Mouse (Mus musculus) telencephalon, adult 2 months (tissue): ENCODE data around the gene Sh3gl1.

Source experiments
- DNase-seq: peaks from one replicate; pipeline ENCODE4 v3.0.0-alpha.2; 2011; ENCODE audit warnings: low read depth, low spot score

The Sh3gl1 gene

DNA sequence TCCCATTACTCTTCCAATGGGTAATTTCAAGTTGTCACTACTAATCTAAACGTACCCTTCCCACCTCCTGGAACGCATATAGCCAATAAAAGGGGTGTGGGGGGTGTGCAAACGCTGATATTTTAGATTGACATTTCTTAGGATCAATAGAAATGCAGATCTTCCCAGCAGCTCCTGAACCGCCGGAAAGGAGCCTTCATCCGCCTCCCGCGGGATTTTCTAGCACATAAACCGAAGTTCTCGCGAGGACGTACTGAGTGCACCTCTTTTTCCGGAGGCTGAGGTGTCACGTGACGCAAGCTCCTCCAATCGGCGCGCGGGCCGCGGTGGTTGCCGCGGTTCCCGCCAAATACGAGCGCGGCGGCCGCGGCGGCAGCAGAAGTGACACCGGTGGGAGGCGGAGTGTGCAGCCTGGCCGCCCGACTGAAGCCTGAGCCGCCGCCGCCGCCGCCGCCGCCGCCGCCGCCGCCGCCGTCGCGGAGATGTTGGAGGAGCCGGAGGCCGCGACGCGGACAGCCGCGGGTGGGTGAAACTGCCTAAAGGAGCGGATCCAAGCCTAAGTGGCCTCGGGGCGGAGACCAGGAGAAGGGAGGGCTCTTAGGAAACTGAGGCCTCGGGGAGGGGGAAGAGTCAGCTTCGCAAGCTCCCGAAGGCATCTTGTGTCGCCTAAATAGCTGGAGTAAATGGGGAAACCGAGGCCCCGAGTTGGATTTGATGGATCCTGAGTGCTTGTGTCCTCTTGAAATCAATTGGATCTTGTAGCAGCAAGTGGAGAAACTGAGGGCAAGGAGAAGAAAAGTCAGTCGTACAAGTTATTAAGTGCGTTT lies 3.8 kb upstream of the Sh3gl1 start, which contains the start of gene Chaf1a:
Chaf1a (plus strand) TSS at position 410 of the 827 bp plus-strand sequence.
- DNase-seq = peak; percentile 97

DNA sequence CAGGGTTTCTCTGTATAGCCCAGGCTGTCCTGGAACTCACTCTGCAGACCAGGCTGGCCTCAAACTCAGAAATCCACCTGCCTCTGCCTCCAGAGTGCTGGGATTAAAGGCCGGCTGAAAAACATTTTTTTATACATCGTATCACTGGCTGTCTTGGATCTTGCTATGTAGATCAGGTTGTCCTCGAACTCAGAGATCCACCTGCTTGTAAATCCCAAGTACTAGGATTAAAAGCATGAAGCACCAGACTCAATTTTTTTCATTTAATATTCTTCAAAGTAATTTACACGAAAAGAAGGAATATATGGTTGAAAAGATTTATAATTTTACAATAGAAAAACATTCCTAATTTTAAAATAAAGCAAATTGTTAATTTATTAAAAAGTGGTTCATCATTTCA lies 2.9 kb upstream of the Sh3gl1 start:
- DNase-seq = no peak

DNA sequence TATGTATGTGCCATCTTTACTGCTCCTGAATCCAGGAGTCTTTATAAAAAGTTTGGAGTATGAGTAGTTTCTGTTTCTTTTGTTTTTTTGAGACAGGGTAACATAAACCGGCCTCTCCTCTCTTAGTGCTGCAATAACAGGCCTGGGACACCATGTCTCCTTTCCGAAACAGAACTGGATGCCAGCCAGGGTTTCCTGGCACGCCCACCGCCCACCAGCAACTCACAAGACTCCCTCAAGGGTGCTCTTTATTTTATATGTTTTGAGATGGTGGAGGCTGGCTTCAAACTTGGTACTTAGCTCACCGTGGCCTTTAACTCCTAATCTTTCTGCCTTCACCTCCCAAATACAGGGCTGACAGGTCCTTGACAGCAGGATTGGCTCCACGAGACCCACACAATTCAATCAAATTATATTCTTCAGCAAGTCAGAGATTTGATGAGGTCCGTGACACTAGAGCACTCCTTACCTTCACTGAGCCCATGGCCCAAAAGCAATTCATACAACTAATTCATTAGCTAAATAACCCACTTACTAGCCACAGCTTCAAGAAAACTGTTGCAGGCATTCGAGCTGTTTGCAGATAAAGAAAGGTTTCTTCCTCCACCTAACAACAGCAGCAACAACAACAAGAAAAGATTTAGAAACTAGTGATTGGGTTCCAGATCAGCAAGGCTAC lies 2.3 kb upstream of the Sh3gl1 start:
- DNase-seq = no peak

- DNase-seq = no peak
Observed at GRCm38 (mm10) chr17:56036901-56037287, 459 bp upstream of the Sh3gl1 start.

GRCm38 (mm10) chr17:56035216-56035615 lies 1.2 kb downstream of the Sh3gl1 start:
- no peak for DNase-seq

DNA sequence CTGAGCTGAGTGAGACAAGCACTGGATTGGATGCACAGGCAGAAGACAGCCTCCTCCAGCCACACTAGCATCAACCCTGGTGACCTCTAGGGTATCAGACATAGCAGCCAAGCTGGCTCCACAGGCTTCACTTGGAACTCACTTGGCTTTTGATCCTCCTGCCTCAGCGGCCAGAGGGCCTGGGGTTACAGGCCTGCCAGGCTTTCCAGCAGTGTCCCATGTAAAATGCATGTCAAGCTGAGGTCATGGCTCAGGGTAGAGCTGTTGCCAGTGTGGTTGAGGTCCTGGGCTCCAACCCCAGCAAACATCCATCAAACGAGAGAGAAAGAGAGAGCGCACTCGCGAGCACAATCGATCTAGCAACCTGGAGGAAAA lies 1.7 kb downstream of the Sh3gl1 start:
- no peak for DNase-seq

DNA sequence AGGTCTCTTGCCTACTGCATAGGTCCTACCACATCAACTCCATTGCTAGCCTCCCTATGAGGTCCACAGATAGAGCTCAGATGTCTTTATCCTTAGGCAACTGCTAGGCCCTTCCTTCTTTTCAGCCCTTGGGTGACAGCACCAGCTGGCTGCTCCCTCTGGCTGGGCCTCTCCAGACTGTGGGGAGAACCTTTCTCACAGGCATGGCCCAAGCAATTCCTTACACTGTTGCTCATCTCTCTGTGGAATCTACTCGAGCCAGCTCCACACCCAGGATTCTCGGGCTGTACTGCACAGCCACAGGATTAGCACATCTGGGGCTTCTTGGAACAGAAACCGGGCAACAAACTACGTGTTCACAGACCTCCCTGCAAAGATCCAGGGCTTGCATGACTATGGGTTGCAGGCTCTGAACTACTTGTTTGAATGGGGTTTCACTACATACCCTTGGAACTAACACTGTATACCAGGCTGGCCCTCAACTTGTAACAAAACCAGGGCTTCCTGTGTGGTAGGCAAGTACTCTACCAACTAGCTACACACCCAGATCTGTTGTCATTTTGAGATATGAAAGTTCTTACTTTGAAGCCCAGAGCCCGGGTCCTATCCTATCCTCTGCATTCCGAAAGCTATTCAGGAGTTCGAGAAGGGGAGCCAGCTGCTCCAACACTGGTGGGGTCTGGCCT lies 2.3 kb downstream of the Sh3gl1 start:
- DNase-seq = no peak

DNA sequence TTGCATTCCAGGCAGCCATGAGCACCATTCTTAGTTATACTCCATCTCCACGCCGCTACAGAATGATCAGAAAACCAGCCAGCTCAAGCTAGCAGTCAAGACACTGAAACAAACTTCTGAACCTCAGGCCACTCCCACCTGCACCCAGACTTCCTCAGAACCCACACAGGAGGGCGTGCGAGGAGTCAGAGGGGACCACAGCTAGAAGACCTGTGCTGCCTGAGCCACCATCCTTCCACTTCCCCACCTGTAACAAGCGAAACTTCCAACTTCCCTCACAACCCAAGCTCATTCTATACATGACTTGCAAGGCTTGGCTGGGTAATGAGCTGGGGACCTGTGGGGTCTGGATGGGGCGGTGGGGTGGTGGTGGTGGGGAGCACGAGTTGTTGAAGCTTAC lies 3.6 kb downstream of the Sh3gl1 start:
- DNase-seq = no peak

DNA sequence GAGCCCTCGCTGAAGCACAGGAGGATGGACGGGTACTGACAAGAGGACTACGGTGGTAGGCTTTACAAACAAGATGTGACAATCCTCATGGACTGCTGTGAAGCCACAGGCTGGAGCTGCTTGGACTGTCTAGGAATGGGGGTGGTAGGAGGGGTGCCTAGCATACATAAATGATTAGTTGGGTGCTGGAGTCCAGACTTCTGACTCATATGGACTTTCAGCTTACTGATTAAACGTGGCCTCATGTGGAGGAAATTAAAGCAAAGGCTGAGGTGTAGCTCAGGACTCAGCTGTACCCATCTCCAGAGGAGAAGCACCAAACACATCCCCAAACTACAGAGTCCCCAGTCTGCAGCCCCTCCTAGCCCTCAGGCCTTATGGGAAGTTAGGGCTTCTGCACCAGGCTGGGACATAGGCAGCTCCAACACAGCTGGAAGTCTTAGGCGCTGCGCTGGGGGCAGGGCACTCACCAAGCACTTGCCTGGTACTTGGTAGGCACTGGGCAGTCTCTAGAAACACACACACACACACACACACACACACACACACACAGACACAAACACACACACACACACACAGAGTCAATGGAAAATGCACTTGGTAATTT lies 4.2 kb downstream of the Sh3gl1 start:
- no peak for DNase-seq

DNA sequence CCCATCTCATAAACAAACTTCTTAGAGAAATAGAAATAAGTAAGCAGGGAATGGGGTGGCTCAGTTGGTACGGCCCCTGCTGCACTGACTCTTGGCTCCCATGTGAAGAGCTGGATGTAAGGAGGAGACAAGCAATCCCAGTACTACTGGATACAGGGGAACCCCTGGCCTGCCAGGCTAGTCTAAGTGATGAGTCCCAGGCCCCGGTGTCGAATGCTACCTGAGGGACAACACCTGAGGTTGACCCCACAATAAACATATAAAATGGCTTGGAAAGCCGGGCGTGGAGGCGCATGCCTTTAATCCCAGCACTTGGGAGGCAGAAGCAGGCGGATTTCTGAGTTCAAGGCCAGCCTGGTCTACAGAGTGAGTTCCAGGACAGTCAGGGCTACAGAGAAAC lies 5.0 kb downstream of the Sh3gl1 start:
- DNase-seq = no peak

GRCm38 (mm10) chr17:56030919-56031318 lies 5.5 kb downstream of the Sh3gl1 start:
- DNase-seq = no peak

GRCm38 (mm10) chr17:56030238-56030870 lies 6.1 kb downstream of the Sh3gl1 start:
- no peak for DNase-seq

- DNase-seq = no peak
Observed at GRCm38 (mm10) chr17:56027801-56028441, 8.5 kb downstream of the Sh3gl1 start.

DNA sequence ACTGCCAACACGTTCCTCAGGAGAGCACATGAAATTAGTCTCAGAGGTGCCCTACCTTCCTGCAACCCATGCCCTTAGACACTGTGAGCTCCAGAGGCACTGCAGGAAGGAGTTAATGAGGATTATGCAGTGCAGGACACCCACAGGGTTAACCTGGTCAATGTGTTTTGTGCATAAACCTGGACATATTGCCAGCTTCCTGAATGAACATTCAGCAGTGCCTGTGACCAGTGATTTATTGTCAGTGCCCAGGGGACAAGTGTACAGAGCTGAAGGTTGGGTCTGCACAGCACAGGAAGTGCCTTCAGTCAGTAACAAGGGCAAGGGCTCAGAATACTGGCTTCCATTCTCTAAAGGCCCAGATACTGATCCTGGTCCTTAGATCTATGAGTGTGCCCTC lies 9.6 kb downstream of the Sh3gl1 start:
- DNase-seq = no peak

GRCm38 (mm10) chr17:56026303-56026702 lies 10.1 kb downstream of the Sh3gl1 start:
- no peak for DNase-seq

GRCm38 (mm10) chr17:56024931-56025330 lies 11.5 kb downstream of the Sh3gl1 start:
- no peak for DNase-seq

- DNase-seq = no peak
Observed at GRCm38 (mm10) chr17:56024476-56024875, 12.0 kb downstream of the Sh3gl1 start.

- no peak for DNase-seq
Observed at GRCm38 (mm10) chr17:56023386-56023785, 13.0 kb downstream of the Sh3gl1 start.

GRCm38 (mm10) chr17:56022989-56023290 lies 13.5 kb downstream of the Sh3gl1 start:
- DNase-seq = no peak

- DNase-seq = no peak
Observed at GRCm38 (mm10) chr17:56022131-56022988, 14.1 kb downstream of the Sh3gl1 start.
